Mouse (Mus musculus): ENCODE results near the gene Xrn1. TPM values are rescaled to one million over a fixed set of nuclear protein-coding genes. Genes with fewer than 3 reads are reported as not detected.

Xrn1 gene
- total and polyA plus RNA-seq, 3 experiments = 8.1 to 11.9 (median 9.3) TPM

- no peak for DNase-seq (ENCODE audit: extremely low read depth)
- Histone ChIP-seq H3K27me3 (replicated peaks) (no peaks in the 10 kb centered on the region), H3K9me3 (replicated peaks; ENCODE audit: low read length) (no peaks in the 10 kb centered on the region), H3K4me3 (replicated peaks in 1 of 3; ENCODE audit: low read depth in 2 of 3, low read length in 2 of 3, poor library complexity in 1 of 3) (no peak overlapping the region), H3K79me2 (replicated peaks; ENCODE audit: control insufficient read depth, extremely low read depth, insufficient read depth, poor library complexity, severe bottlenecking) (no peaks in the 10 kb centered on the region), H3K4me1 (ENCODE audit: control insufficient read depth in 1 of 2, insufficient read depth in 2 of 2) (no peaks in the 10 kb centered on the region; a peak in 1 of 4 replicates), H3K9ac (ENCODE audit: insufficient read depth, low read depth) (no peak overlapping the region), H3K27ac (ENCODE audit: insufficient read depth, low read depth) (no peak overlapping the region), H3K4me2 (ENCODE audit: insufficient read depth, low read depth, poor library complexity, severe bottlenecking) (no peak overlapping the region), H3K36me3 (replicated peaks in 1 of 2; ENCODE audit: control insufficient read depth in 1 of 2, insufficient read depth in 1 of 2, low read length in 1 of 2) (peaks cover 6 to 8% of the 10 kb centered on the region in 2 experiments)
- in situ Hi-C loops (cut with MboI; ENCODE audit: low pct_ligation_motif_present, low pct_unique_long_range_greater_than_20kb, low sequenced_read_pairs) = no loop called here
- TF ChIP-seq E2F4 (IDR thresholded peaks at IDR 0.05; ENCODE audit: insufficient replicate concordance, low read depth, low read length) (no peak), POLR2AphosphoS2 (IDR thresholded peaks at IDR 0.05; ENCODE audit: low read depth, low read length) (no peak), ZNF384 (IDR thresholded peaks at IDR 0.05; ENCODE audit: low read depth, low read length) (peak; percentile 50), IRF4 (IDR thresholded peaks at IDR 0.05; ENCODE audit: low read depth, low read length) (no peak)
- dilution Hi-C loops (cut with MboI; ENCODE audit: extremely low pct_ligation_motif_present, extremely low pct_unique_long_range_greater_than_20kb, low sequenced_read_pairs) = no loop called here
Observed at GRCm38 (mm10) chr9:96063083-96063802, 108.7 kb downstream of the Xrn1 start.

DNA sequence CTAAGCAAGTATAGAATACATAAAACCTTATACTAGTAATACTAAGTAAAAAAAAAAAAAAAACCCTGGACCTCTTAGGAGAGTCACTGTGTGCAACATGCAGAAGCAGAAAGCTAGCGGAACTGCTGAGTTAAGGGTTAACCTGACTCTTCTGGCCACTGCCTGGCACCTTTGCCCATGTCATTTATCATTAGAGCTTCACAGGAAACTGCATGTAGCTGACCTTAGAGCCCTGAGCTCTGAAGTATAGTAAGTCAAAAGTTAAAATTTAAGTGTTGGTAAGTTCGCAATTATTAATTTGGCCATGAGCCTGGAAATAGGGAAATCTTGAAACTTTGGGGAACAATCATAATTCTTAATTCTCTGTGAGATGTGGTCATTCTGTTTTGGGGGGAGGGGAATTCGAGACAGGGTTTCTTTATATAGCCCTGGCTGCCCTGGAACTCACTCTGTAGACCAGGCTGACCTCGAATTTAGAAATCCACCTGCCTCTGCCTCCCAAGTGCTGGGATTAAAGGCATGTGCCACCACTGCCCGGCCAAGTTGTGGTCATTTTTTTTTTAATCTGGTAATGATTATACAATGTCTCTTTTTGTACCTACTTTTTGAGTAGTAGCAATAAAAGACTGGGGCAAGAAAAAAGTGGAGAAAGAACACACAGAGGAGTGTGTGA, 109.4 kb downstream of the Xrn1 start:
- no peak overlapping the region for H3K4me2 ChIP-seq (ENCODE audit: insufficient read depth, low read depth, poor library complexity, severe bottlenecking)
- no peak overlapping the region for H3K4me3 ChIP-seq (replicated peaks in 1 of 3; ENCODE audit: low read depth in 2 of 3, low read length in 2 of 3, poor library complexity in 1 of 3)
- no peaks in the 10 kb centered on the region for H3K27me3 ChIP-seq (replicated peaks)
- in situ Hi-C loops (cut with MboI; ENCODE audit: low pct_ligation_motif_present, low pct_unique_long_range_greater_than_20kb, low sequenced_read_pairs) (no loop called here), dilution Hi-C loops (cut with MboI; ENCODE audit: extremely low pct_ligation_motif_present, extremely low pct_unique_long_range_greater_than_20kb, low sequenced_read_pairs) (no loop called here)
- H3K36me3 ChIP-seq (replicated peaks in 1 of 2; ENCODE audit: control insufficient read depth in 1 of 2, insufficient read depth in 1 of 2, low read length in 1 of 2) = peaks cover under 1 to 1% of the 10 kb centered on the region in 2 experiments
- no peak for DNase-seq (ENCODE audit: extremely low read depth)
- TF ChIP-seq KAT2A (IDR thresholded peaks at IDR 0.05; ENCODE audit: insufficient replicate concordance, low read length) (no peak), ELF1 (IDR thresholded peaks at IDR 0.05; ENCODE audit: low read depth, low read length) (no peak), MAX (IDR thresholded peaks at IDR 0.05; ENCODE audit: low read length) (no peak), POLR2AphosphoS2 (IDR thresholded peaks at IDR 0.05; ENCODE audit: low read depth, low read length) (no peak), USF1 (IDR thresholded peaks at IDR 0.05; ENCODE audit: low read depth, low read length) (no peak), CHD2 (IDR thresholded peaks at IDR 0.05; ENCODE audit: low read length) (no peak), RAD21 (IDR thresholded peaks at IDR 0.05; ENCODE audit: low read depth, low read length) (no peak), E2F4 (IDR thresholded peaks at IDR 0.05; ENCODE audit: insufficient replicate concordance, low read depth, low read length) (no peak), TBP (conservative IDR thresholded peaks at IDR 0.05; ENCODE audit: low read depth, low read length) (no peak), ZC3H11A (IDR thresholded peaks at IDR 0.05; ENCODE audit: low read depth, low read length) (no peak), MAFK (IDR thresholded peaks at IDR 0.05; ENCODE audit: insufficient replicate concordance, low read length) (no peak), NELFE (IDR thresholded peaks at IDR 0.05; ENCODE audit: low read depth, low read length) (no peak), ETS1 (conservative IDR thresholded peaks at IDR 0.05; ENCODE audit: low read depth, low read length) (no peak), BHLHE40 (IDR thresholded peaks at IDR 0.05; ENCODE audit: low read depth, low read length) (no peak), SMC3 (IDR thresholded peaks at IDR 0.05; ENCODE audit: low read depth, low read length) (no peak), SIN3A (IDR thresholded peaks at IDR 0.05; ENCODE audit: low read length) (no peak)
- H3K27ac ChIP-seq (ENCODE audit: insufficient read depth, low read depth) = no peak overlapping the region
- no peaks in the 10 kb centered on the region; a peak in 1 of 4 replicates for H3K4me1 ChIP-seq (ENCODE audit: control insufficient read depth in 1 of 2, insufficient read depth in 2 of 2)
- H3K9me3 ChIP-seq (replicated peaks; ENCODE audit: low read length) = no peaks in the 10 kb centered on the region
- H3K9ac ChIP-seq (ENCODE audit: insufficient read depth, low read depth) = no peak overlapping the region
- H3K79me2 ChIP-seq (replicated peaks; ENCODE audit: control insufficient read depth, extremely low read depth, insufficient read depth, poor library complexity, severe bottlenecking) = no peaks in the 10 kb centered on the region
